Mouse (Mus musculus): ENCODE measurements around the gene Cstf3. TPM values are rescaled to one million over a fixed set of nuclear protein-coding genes. Genes with fewer than 3 reads are reported as not detected.

The Cstf3 gene
- total and polyA plus RNA-seq, 2 experiments from 2014 or later, result 10.0 to 61.2 TPM

- peaks cover 9% of the 10 kb centered on the region for H3K36me3 ChIP-seq (ENCODE audit: insufficient read depth, low read length)
- no peak overlapping the region for H3K4me2 ChIP-seq (ENCODE audit: low read depth, low read length)
- H3K9me3 ChIP-seq (ENCODE audit: low read length), result no peaks in the 10 kb centered on the region
- ATAC-seq (no peak), DNase-seq (ENCODE audit: low spot score) (no peak)
- H3K4me1 ChIP-seq (ENCODE audit: insufficient read depth, low read length), result no peaks in the 10 kb centered on the region
- no peak overlapping the region for H3K4me3 ChIP-seq (ENCODE audit: low read length)
- no peak overlapping the region for H3K27ac ChIP-seq
- TF ChIP-seq CTCF (IDR thresholded peaks at IDR 0.05; ENCODE audit: low read depth), result no peak
- 47% methylated on average over 3 of the region's 3 CpGs for whole genome bisulfite sequencing
- H3K27me3 ChIP-seq (ENCODE audit: insufficient read depth, low read length), result no peaks in the 10 kb centered on the region
- no peak overlapping the region for H3K9ac ChIP-seq (replicated peaks; ENCODE audit: low read length)
Observed at GRCm38 (mm10) chr2:104703158-104703557, 112.8 kb downstream of the Cstf3 start.

- no peak overlapping the region for H3K4me2 ChIP-seq (ENCODE audit: low read depth, low read length)
- no peak for DNase-seq (ENCODE audit: low spot score)
- H3K27me3 ChIP-seq (ENCODE audit: insufficient read depth, low read length), result no peaks in the 10 kb centered on the region
- H3K9me3 ChIP-seq (ENCODE audit: low read length), result no peaks in the 10 kb centered on the region
- TF ChIP-seq CTCF (IDR thresholded peaks at IDR 0.05; ENCODE audit: low read depth), result no peak
- no peak overlapping the region for H3K27ac ChIP-seq
- peaks cover 9% of the 10 kb centered on the region; the same call in 1 of the 2 replicates for H3K36me3 ChIP-seq (ENCODE audit: insufficient read depth, low read length)
- H3K4me3 ChIP-seq (ENCODE audit: low read length), result no peak overlapping the region
- WGBS, result 88% methylated on average over 3 of the region's 3 CpGs
- no peak for ATAC-seq
- no peaks in the 10 kb centered on the region for H3K4me1 ChIP-seq (ENCODE audit: insufficient read depth, low read length)
- H3K9ac ChIP-seq (replicated peaks; ENCODE audit: low read length), result no peak overlapping the region
Observed at GRCm38 (mm10) chr2:104704355-104704754, 114.0 kb downstream of the Cstf3 start.

- 49% methylated on average over 6 of the region's 6 CpGs for WGBS
- Histone ChIP-seq H3K9ac (replicated peaks; ENCODE audit: low read length) (no peak overlapping the region), H3K9me3 (ENCODE audit: low read length) (no peaks in the 10 kb centered on the region), H3K27ac (no peak overlapping the region), H3K4me3 (ENCODE audit: low read length) (no peak overlapping the region), H3K4me1 (ENCODE audit: insufficient read depth, low read length) (0 out of 2 replicates have a peak, but pooled peaks cover 5% of the 10 kb centered on the region), H3K27me3 (ENCODE audit: insufficient read depth, low read length) (no peaks in the 10 kb centered on the region), H3K36me3 (ENCODE audit: insufficient read depth, low read length) (peaks cover 9% of the 10 kb centered on the region; the same call in 1 of the 2 replicates), H3K4me2 (ENCODE audit: low read depth, low read length) (no peak overlapping the region)
- TF ChIP-seq CTCF (IDR thresholded peaks at IDR 0.05; ENCODE audit: low read depth), result no peak
- DNase-seq (ENCODE audit: low spot score) (no peak), ATAC-seq (no peak)
Observed at GRCm38 (mm10) chr2:104709786-104710337, 119.5 kb downstream of the Cstf3 start.

- H3K9me3 ChIP-seq (ENCODE audit: low read length), result no peaks in the 10 kb centered on the region
- WGBS, result 14% methylated on average over 6 of the region's 6 CpGs
- peak overlapping the region; percentile 86; the same call in 1 of the 2 replicates for H3K27ac ChIP-seq
- no peaks in the 10 kb centered on the region for H3K36me3 ChIP-seq (ENCODE audit: insufficient read depth, low read length)
- peak overlapping the region; percentile 59 for H3K4me2 ChIP-seq (ENCODE audit: low read depth, low read length)
- H3K4me1 ChIP-seq (ENCODE audit: insufficient read depth, low read length), result 0 out of 2 replicates have a peak, but pooled peaks cover 5% of the 10 kb centered on the region
- peak overlapping the region; percentile 85 for H3K4me3 ChIP-seq (ENCODE audit: low read length)
- no peak for TF ChIP-seq CTCF (IDR thresholded peaks at IDR 0.05; ENCODE audit: low read depth)
- DNase-seq (ENCODE audit: low spot score), result no peak
- H3K27me3 ChIP-seq (ENCODE audit: insufficient read depth, low read length), result no peaks in the 10 kb centered on the region
- ATAC-seq, result no peak
- 0 out of 2 replicates have a peak overlapping the region, but pooled peaks have one; percentile 78 for H3K9ac ChIP-seq (replicated peaks; ENCODE audit: low read length)
Observed at GRCm38 (mm10) chr2:104710670-104711370, 120.5 kb downstream of the Cstf3 start.

GRCm38 (mm10) chr2:104711585-104712485, 121.5 kb downstream of the Cstf3 start, which contains the start of gene Tcp11l1:
Tcp11l1 (minus strand) TSS chr2:104712169.
- peak within 1 kb of the TSS; percentile 86 for H3K27ac ChIP-seq
- ATAC-seq, result peak; percentile 95
- 3% methylated on average over 72 of the region's 99 CpGs for WGBS
- no peaks in the 10 kb centered on the region for H3K36me3 ChIP-seq (ENCODE audit: insufficient read depth, low read length)
- H3K9me3 ChIP-seq (ENCODE audit: low read length), result no peaks in the 10 kb centered on the region
- peak; percentile 85 for DNase-seq (ENCODE audit: low spot score)
- H3K4me2 ChIP-seq (ENCODE audit: low read depth, low read length), result peak within 1 kb of the TSS; percentile 59
- no peaks in the 10 kb centered on the region for H3K27me3 ChIP-seq (ENCODE audit: insufficient read depth, low read length)
- 0 out of 2 replicates have a peak, but pooled peaks cover 5% of the 10 kb centered on the region for H3K4me1 ChIP-seq (ENCODE audit: insufficient read depth, low read length)
- no peak for TF ChIP-seq CTCF (IDR thresholded peaks at IDR 0.05; ENCODE audit: low read depth)
- peak within 1 kb of the TSS; percentile 85 for H3K4me3 ChIP-seq (ENCODE audit: low read length)
- H3K9ac ChIP-seq (replicated peaks; ENCODE audit: low read length), result peak within 1 kb of the TSS; percentile 78

GRCm38 (mm10) chr2:104712486-104712809, 122.1 kb downstream of the Cstf3 start:
- ATAC-seq, result no peak

More at GRCm38 (mm10) chr2:104712486-104712809, 122.1 kb downstream of the Cstf3 start:
- H3K4me1 ChIP-seq (ENCODE audit: insufficient read depth, low read length), result 0 out of 2 replicates have a peak, but pooled peaks cover 5% of the 10 kb centered on the region
- no peaks in the 10 kb centered on the region for H3K27me3 ChIP-seq (ENCODE audit: insufficient read depth, low read length)
- WGBS, result 1% methylated on average over 7 of the region's 7 CpGs
- H3K36me3 ChIP-seq (ENCODE audit: insufficient read depth, low read length), result no peaks in the 10 kb centered on the region
- peak overlapping the region; percentile 59 for H3K4me2 ChIP-seq (ENCODE audit: low read depth, low read length)
- no peaks in the 10 kb centered on the region for H3K9me3 ChIP-seq (ENCODE audit: low read length)
- H3K27ac ChIP-seq, result peak overlapping the region; percentile 86
- H3K4me3 ChIP-seq (ENCODE audit: low read length), result peak overlapping the region; percentile 85
- no peak for DNase-seq (ENCODE audit: low spot score)
- peak overlapping the region; percentile 78 for H3K9ac ChIP-seq (replicated peaks; ENCODE audit: low read length)
- TF ChIP-seq CTCF (IDR thresholded peaks at IDR 0.05; ENCODE audit: low read depth), result no peak
